19 mouse cellular contexts compared by ENCODE assay signal in the genomic region with DNA sequence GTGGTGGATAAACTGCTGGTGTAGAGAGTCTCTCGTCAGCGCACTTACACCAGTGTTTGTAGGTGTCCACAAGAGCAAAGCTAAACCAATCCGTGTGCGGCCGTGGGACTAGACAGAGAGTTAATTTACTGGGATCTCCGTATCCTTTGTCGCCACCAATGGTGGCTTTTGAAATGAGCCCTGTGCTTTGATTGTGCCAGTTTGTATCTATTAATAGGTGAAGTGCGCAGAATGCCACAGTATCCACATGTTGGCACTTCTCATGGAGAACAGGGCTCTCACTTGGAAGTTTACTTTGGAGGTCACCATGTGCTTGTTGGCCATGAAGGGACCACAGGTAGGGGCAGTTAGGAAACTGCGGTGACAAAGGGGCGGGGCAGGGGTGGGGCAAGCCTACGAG.
"Had no signal": no experiment of that assay in that cellular context is flagged by ENCODE, and none has a peak within 500 bp of the region (broad histone marks: within the 10 kb centered on the region; RNA-seq: fewer than 3 reads in every experiment).

No protein-coding gene starts in this region.

- H3K4me2 ChIP-seq: kidney, embryonic 15.5 days; limb, embryonic 12.5 days; limb, embryonic 15.5 days; liver, embryonic 11.5 days; liver, embryonic 15.5 days; lung, embryonic 15.5 days; midbrain, embryonic 11.5 days; stomach, embryonic 15.5 days had no signal

- H3K9me3 ChIP-seq: kidney, embryonic 15.5 days; limb, embryonic 12.5 days; limb, embryonic 15.5 days; liver, embryonic 15.5 days; lung, embryonic 15.5 days; stomach, embryonic 15.5 days had no signal

- H3K4me1 ChIP-seq: limb, embryonic 15.5 days; liver, embryonic 15.5 days; lung, embryonic 15.5 days; stomach, embryonic 15.5 days had no signal

- H3K27ac ChIP-seq: kidney, embryonic 15.5 days; limb, embryonic 12.5 days; limb, embryonic 15.5 days; liver, embryonic 15.5 days; lung, embryonic 15.5 days; stomach, embryonic 15.5 days had no signal

- H3K36me3 ChIP-seq: kidney, embryonic 15.5 days; limb, embryonic 12.5 days; limb, embryonic 15.5 days; liver, embryonic 15.5 days; lung, embryonic 15.5 days; stomach, embryonic 15.5 days had no signal

- H3K4me3 ChIP-seq: kidney, embryonic 15.5 days; limb, embryonic 12.5 days; limb, embryonic 15.5 days; liver, embryonic 15.5 days; lung, embryonic 15.5 days; stomach, embryonic 15.5 days had no signal

- H3K9ac ChIP-seq: kidney, embryonic 15.5 days; limb, embryonic 12.5 days; limb, embryonic 15.5 days; liver, embryonic 15.5 days; lung, embryonic 15.5 days; stomach, embryonic 15.5 days had no signal

- DNase-seq: kidney, postnatal 10 days; kidney, postnatal 4 days; left cerebral cortex, postnatal 4 days; lung, adult 18-20 months; lung, postnatal 10 days; lung, postnatal 4 days; midbrain, embryonic 14.5 days; right cerebral cortex, adult 18-20 months; right cerebral cortex, postnatal 25 days; spleen, adult 18-20 months; thymus, postnatal 36 days had no signal

- H3K27me3 ChIP-seq: limb, embryonic 12.5 days; liver, embryonic 15.5 days; stomach, embryonic 15.5 days had no signal
